Mouse (Mus musculus): ENCODE results near the gene Prrt2.

Prrt2 gene

GRCm38 (mm10) chr7:127020901-127021562 lies at the start of gene Prrt2, which contains the start of gene Gm42742:
Prrt2 (minus strand) TSS chr7:127021211.
Gm42742 (minus strand) TSS chr7:127021097.
- no peak for DNase-seq (ENCODE audit: extremely low read depth, low read depth, low spot score)

DNA sequence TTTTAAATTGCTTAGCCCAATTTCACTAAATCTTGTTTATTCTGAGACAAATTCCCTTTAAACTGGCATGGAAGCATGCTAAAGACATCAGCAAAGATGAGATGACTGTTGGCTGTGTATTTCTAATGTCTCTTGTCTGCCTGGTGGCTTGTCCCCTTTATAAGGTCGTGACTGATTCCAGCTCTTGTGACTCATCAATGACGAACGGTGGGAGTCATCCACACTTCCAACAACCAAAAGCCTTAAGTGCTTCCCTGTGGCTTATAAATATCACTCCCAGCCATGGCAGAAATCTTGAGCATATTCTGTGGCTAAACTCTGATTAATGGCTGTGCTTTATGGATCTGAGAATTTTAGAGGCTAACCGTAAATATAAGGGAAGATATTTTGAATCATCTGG lies 45.3 kb upstream of the Prrt2 start:
- DNase-seq (ENCODE audit: extremely low read depth, low read depth, low spot score) = no peak

- DNase-seq (ENCODE audit: extremely low read depth, low read depth, low spot score) = no peak
Observed at GRCm38 (mm10) chr7:127065538-127065937, 44.5 kb upstream of the Prrt2 start.

DNA sequence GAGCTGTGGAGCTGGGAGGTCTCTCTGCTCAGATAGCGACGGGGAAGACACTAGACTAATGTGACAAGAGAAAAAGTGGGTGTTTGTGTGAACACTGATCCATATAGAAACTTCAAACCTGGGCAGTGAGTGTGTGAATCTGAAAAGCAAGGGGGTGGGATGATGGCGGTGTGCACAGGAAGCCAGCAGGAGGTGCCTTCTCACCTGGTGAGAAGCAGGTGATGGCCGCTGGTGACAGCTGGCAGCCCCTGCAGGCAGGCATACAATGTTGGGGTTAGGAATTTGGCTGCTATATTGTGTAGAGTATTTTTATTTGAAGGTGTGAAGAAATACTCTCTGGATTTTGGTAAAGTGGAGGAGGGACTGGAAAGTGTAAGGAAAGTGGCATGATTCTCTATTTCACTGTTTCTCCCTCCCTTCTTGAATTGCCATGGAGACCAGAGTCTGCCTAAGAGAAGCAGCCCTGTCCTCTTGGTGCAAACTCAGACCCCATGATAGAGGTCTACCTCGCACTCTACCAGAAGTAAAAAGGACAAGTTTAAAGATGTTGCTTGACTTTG lies 34.1 kb upstream of the Prrt2 start:
- DNase-seq (ENCODE audit: extremely low read depth, low read depth, low spot score) = no peak

DNA sequence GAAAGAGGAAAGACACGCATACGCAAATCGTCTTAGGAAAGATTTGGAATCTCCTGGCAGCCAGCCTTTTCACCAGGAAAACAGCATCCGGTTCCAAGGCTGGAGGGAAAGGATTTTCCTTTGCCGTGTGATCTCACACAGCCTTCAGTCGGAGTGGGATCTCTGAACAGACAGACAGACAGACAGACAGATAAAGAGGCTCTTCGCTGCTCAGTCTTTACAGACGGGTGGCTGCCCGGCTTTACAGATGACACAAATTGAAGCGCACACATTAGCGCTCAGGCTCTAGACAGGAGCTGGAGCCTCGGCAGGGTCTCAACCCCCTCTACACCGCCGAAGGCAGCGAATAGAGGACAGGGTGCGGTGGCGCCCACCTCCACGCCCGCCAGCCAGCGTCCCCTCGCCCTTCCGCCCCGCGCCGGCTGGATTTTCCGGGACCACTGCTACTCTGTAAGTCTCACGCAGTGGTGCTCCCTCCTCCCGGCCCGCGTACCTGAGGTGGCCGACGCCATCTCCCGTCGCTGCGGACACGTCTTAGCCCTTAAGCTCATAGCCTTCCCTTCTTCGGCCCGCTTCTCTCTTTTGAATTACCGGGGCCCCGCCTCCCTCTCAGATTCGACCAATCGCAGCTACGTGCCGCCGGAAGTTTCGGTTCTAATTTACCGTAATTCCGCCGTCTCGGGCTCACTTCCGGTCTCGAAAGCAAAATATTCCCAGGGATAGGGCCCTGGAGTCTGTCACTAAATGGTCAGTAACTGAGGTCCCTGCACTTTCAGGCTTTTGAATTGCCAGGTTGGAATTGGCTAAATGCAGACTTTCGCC lies 21.1 kb upstream of the Prrt2 start, which contains the start of gene Kif22:
Gene Kif22, minus strand, starts transcription at position 621 of the 822 bp plus-strand sequence.
- no peak for DNase-seq (ENCODE audit: extremely low read depth, low read depth, low spot score)

DNA sequence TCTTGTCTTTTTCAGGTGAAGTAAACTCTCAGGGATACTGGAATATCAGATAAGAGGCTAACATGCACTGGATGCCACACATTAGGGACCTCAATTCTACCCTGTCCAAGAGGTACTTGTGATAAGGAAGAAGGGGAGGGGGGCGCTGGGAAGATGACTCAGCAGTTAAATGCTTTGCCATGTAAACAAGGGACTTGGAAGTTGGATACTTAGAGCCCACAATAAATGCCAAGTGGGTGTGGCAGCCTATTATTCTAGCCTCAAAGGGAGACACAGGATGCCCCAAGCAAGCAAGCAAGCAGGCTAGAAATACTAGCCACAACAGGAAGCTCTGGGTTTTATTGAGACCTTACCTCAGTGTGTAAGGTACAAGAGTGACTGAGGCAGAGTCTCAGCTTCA lies 10.2 kb upstream of the Prrt2 start:
- DNase-seq (ENCODE audit: extremely low read depth, low read depth, low spot score) = no peak

DNA sequence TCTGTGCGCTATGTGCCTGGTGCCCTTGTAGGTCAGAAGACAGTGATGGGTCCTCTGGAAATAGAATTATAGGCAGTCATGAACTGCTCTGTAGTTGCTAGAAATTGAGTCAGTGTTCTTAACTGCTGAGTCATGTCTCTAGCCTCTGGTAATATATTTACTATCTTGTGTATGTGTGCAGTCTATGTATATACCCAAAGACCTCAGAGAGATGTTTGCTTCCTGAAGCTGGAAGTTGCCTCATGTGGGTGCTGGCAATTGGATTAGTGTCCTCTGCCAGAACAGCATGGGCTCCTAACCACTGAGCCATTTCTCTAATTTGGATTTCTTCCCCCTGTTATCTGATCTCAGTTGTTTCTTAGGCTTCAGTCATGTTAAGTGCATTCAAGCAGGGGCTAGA lies 9.2 kb upstream of the Prrt2 start:
- DNase-seq (ENCODE audit: extremely low read depth, low read depth, low spot score) = no peak

DNA sequence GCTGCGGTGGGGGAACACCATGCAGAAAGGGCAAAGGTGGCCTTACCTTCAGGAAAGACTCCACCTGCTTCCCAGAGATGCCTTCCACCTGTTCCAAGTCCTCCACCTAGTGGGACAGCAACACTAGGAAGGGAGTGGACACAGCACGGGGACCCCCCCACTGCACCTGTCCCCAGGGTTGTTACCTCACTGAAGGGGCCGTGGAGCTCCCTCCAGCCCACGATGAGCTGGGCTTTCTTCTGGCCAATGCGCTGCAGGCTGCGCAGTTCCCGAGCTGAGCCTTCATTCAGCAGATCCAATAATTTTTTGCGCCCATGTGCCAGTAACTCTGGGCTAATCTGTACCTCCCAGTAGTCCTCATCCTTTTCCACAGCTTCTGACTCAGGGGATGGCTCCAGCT lies 6.9 kb upstream of the Prrt2 start:
- DNase-seq (ENCODE audit: extremely low read depth, low read depth, low spot score) = no peak

- peak; percentile 87 for DNase-seq (ENCODE audit: extremely low read depth, low read depth, low spot score)
Observed at GRCm38 (mm10) chr7:127026984-127027726, 6.1 kb upstream of the Prrt2 start, which contains the start of gene Maz. Maz (minus strand) TSS chr7:127027037.

- no peak for DNase-seq (ENCODE audit: extremely low read depth, low read depth, low spot score)
Observed at GRCm38 (mm10) chr7:127026616-127026983, 5.6 kb upstream of the Prrt2 start.

DNA sequence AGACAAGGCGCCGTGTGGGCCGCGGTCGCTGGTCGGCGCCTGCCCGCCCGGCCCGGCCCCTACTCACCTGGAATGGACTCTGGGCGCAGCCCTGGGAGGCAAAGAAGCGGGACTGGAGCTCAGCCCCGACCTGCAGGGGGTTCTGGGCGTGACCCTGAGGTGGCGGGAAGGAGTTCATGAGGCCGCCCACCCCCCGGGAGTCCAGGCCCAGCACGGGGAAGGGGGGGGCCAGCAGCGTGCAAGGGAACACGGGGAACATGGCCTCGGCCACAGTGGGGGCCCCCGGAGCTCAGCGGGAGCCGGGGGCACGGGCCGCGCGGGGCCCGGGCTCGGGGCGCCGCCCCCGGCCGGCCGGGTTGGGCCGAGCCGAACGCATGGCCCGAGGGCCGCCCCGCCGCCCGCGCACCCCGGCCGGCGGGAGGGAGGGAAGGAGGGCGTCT lies 5.2 kb upstream of the Prrt2 start:
- no peak for DNase-seq (ENCODE audit: extremely low read depth, low read depth, low spot score)

GRCm38 (mm10) chr7:127025556-127026160 lies 4.6 kb upstream of the Prrt2 start:
- no peak for DNase-seq (ENCODE audit: extremely low read depth, low read depth, low spot score)

GRCm38 (mm10) chr7:127024755-127025555 lies 3.9 kb upstream of the Prrt2 start:
- DNase-seq (ENCODE audit: extremely low read depth, low read depth, low spot score) = no peak

GRCm38 (mm10) chr7:127023896-127024690 lies 3.1 kb upstream of the Prrt2 start:
- no peak for DNase-seq (ENCODE audit: extremely low read depth, low read depth, low spot score)

- no peak for DNase-seq (ENCODE audit: extremely low read depth, low read depth, low spot score)
Observed at GRCm38 (mm10) chr7:127023272-127023691, 2.3 kb upstream of the Prrt2 start.

DNA sequence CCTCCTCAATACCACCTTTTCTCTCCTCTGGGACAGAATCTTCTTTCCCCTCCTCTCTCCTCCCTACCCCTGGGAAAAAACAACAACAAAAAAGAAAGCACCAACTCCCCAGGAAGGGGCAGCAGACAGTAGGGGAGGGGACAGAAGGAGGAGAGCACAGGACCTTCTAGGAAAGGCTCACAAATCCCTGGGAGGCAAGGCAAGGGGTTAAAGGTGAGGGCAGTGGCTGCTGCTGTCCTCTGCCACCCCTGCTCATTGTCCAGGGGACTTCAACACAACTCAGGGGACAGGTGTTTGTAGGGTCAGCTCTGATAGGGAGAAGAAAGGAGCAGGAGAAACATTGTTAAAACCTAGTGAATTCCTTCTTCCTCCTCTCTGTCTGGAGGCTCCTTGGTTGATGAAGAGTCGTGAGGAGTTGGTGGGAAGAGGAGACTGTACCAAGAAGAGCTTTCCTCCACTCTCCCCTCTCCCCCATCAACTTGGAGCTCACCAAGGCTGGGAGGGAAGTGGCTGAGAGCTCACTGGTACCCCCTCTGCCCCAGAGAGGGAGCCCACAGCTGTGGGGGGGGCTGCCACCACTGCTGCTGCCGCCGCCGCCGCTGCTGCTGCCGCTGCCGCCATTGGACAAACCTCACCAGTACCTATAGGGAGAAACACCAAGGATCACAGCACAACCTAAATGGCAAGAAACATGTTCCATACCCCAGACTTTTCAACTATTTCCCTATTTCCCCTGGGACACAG lies 1.7 kb upstream of the Prrt2 start:
- DNase-seq (ENCODE audit: extremely low read depth, low read depth, low spot score) = no peak

DNA sequence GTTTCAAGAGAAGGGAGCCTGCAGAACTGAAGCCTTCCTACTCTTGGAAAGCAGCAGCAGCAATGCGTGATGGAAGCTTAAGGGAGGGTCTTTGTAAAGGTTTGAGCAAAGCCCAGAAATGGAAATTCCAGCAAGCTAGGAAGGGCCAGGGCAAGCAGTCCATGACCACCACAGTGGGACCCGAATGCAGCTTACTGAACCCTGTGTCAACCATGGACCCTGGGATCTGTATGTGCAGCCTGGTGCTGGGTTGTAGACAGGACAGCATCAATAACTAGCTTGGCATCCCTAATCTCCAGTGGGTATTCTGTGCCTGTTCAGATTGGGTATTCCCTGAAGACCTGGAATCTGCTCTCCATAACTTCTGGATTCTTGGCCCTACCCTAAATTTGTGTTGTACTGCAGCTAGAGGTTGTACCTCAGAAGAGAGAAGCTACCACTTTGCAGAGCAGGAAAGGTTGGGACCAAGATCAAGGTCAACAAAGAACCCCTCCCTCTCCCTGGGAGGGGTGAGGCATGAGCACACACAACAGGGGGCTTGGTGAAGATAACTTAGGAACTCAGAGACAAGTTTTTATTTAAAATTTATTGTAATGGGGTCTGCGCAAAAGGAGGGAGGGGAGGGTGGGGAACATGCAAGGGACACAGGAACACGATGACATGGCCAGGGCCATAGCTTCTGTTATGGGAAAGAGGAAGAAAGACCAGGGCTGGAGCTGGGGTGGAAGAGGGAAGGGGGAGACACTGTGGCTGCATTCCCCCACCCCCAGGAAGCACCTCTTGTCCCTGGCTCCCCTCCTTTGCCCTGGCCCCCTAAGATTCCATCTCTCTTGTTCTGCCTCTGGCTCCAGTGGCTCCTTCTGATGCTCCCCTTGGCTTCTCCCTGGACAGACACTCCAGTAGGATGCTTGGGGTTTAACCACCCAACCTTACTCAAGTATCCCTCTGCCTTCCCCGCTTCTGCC lies 834 bp upstream of the Prrt2 start:
- no peak for DNase-seq (ENCODE audit: extremely low read depth, low read depth, low spot score)

Data from fat pad, adult 2 months (tissue).